Mouse (Mus musculus): ENCODE data around the gene Kif6. TPM values are rescaled to one million over a fixed set of nuclear protein-coding genes. Genes with fewer than 3 reads are reported as not detected.

Kif6 gene
- polyA plus RNA-seq, 1 experiment from 2014 or later: 2.4 TPM

GRCm38 (mm10) chr17:49898849-49899331, 284.0 kb downstream of the Kif6 start:
- Histone ChIP-seq H3K27ac (no peak overlapping the region), H3K27me3 (peaks cover 16% of the 10 kb centered on the region), H3K36me3 (no peaks in the 10 kb centered on the region), H3K4me2 (replicated peaks) (no peak overlapping the region), H3K9ac (replicated peaks) (no peak overlapping the region), H3K9me3 (no peaks in the 10 kb centered on the region), H3K4me3 (replicated peaks) (no peak overlapping the region), H3K4me1 (replicated peaks) (no peaks in the 10 kb centered on the region)
- ATAC-seq: peak; percentile 79
- WGBS: 17% methylated on average over 7 of the region's 7 CpGs

- Histone ChIP-seq H3K4me2 (replicated peaks) (no peak overlapping the region), H3K4me3 (replicated peaks) (no peak overlapping the region), H3K9me3 (no peaks in the 10 kb centered on the region), H3K27ac (no peak overlapping the region), H3K36me3 (no peaks in the 10 kb centered on the region), H3K9ac (replicated peaks) (no peak overlapping the region), H3K4me1 (replicated peaks) (no peaks in the 10 kb centered on the region), H3K27me3 (peaks cover 16% of the 10 kb centered on the region)
- no peak for ATAC-seq
- 87% methylated on average over 7 of the region's 7 CpGs for WGBS
Measured at GRCm38 (mm10) chr17:49902613-49903012, 287.7 kb downstream of the Kif6 start.

- no peak overlapping the region for H3K27ac ChIP-seq
- ATAC-seq: no peak
- H3K4me1 ChIP-seq (replicated peaks): no peaks in the 10 kb centered on the region
- H3K9me3 ChIP-seq: no peaks in the 10 kb centered on the region
- H3K4me2 ChIP-seq (replicated peaks): no peak overlapping the region
- H3K36me3 ChIP-seq: no peaks in the 10 kb centered on the region
- WGBS: 76% methylated on average over 4 of the region's 4 CpGs
- H3K4me3 ChIP-seq (replicated peaks): no peak overlapping the region
- no peak overlapping the region for H3K9ac ChIP-seq (replicated peaks)
- H3K27me3 ChIP-seq: no peaks in the 10 kb centered on the region
Measured at GRCm38 (mm10) chr17:49923429-49923828, 308.5 kb downstream of the Kif6 start.

GRCm38 (mm10) chr17:49927611-49928010, 312.7 kb downstream of the Kif6 start:
- H3K4me2 ChIP-seq (replicated peaks): no peak overlapping the region
- no peak overlapping the region for H3K27ac ChIP-seq
- H3K36me3 ChIP-seq: no peaks in the 10 kb centered on the region
- H3K27me3 ChIP-seq: no peaks in the 10 kb centered on the region
- no peak for ATAC-seq
- no peak overlapping the region for H3K9ac ChIP-seq (replicated peaks)
- H3K4me3 ChIP-seq (replicated peaks): no peak overlapping the region
- no peaks in the 10 kb centered on the region for H3K4me1 ChIP-seq (replicated peaks)
- H3K9me3 ChIP-seq: no peaks in the 10 kb centered on the region
- WGBS: 88% methylated on average over 2 of the region's 2 CpGs

DNA sequence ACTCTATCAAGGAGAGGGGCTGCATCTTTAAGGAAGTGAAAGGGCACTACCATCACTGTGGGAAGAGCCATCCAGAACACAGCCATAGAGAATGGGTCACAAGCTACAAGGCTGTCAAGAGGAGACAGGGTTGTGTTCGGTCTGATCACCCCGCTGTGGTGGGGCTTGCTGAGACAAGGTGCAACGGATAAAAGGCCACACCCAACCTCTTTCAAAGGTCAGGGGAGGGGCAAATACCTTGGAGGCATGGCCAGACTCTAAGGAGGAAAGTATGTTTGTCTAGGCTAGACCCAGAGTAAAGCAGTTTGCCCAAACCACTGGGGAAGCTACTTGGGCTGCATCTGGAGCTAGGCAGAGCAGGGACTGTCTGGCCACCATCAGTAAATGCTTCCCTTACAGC, 318.9 kb downstream of the Kif6 start:
- H3K27me3 ChIP-seq: peaks cover 16% of the 10 kb centered on the region

DNA sequence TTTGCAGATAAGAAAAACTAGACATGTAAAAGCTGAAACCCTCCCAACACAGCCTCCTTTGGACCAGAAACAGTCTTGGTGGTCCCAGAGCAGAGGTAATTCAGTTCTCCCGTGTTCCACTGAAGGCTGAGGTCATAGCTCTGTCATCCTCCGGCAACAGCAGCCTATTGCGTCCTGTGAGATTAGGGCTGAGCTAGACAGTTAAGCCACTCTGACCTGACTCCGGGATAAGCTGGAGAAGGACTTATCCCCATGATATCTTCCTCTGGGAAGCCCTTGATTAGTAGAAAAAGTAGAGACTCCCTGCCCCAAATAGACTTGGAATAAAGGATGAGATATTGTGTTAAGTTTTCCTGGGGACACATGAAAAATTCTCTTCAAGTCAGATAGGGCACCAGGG, 319.6 kb downstream of the Kif6 start:
- H3K27ac ChIP-seq: no peak overlapping the region
- H3K4me3 ChIP-seq (replicated peaks): no peak overlapping the region
- 54% methylated on average over 4 of the region's 4 CpGs for WGBS
- ATAC-seq: no peak
- H3K4me2 ChIP-seq (replicated peaks): no peak overlapping the region
- H3K27me3 ChIP-seq: peaks cover 16% of the 10 kb centered on the region
- no peaks in the 10 kb centered on the region for H3K9me3 ChIP-seq
- H3K4me1 ChIP-seq (replicated peaks): no peaks in the 10 kb centered on the region; the same call in 1 of the 2 replicates
- H3K9ac ChIP-seq (replicated peaks): no peak overlapping the region
- H3K36me3 ChIP-seq: no peaks in the 10 kb centered on the region

More for the DNA sequence above, 318.9 kb downstream of the Kif6 start:
- Histone ChIP-seq H3K36me3 (no peaks in the 10 kb centered on the region), H3K4me2 (replicated peaks) (no peak overlapping the region), H3K4me1 (replicated peaks) (no peaks in the 10 kb centered on the region; the same call in 1 of the 2 replicates), H3K4me3 (replicated peaks) (no peak overlapping the region), H3K27ac (no peak overlapping the region), H3K9ac (replicated peaks) (no peak overlapping the region), H3K9me3 (no peaks in the 10 kb centered on the region)
- 72% methylated on average over 3 of the region's 3 CpGs for WGBS
- ATAC-seq: no peak

GRCm38 (mm10) chr17:49935602-49936205, 320.8 kb downstream of the Kif6 start:
- ATAC-seq: peak; percentile 88
- WGBS: under 1% methylated on average over 4 of the region's 4 CpGs
- H3K9ac ChIP-seq (replicated peaks): no peak overlapping the region
- no peak overlapping the region for H3K27ac ChIP-seq
- H3K4me3 ChIP-seq (replicated peaks): no peak overlapping the region
- peaks cover 16% of the 10 kb centered on the region for H3K27me3 ChIP-seq
- H3K4me2 ChIP-seq (replicated peaks): no peak overlapping the region; the same call in 1 of the 2 replicates
- H3K36me3 ChIP-seq: no peaks in the 10 kb centered on the region
- H3K4me1 ChIP-seq (replicated peaks): no peaks in the 10 kb centered on the region; the same call in 1 of the 2 replicates
- no peaks in the 10 kb centered on the region for H3K9me3 ChIP-seq

DNA sequence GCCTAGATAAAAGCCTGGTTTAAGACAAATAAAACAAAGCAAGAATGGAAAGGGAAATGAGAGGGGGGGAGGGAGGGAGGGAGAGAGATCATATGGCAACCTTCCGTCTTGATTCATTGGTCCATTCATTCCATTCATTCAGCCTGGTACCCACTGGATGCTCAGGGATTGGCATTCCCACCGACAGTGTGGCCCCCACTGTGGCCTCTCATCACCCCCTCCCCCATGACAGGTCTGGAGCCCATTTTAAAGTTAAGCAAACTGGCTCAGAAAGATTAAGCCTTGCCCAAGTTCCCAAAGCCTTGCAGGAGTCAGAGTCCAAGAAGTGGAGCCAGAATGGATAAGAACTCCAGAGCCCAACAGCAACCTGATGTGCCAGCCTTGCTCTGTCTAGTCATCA, 321.3 kb downstream of the Kif6 start:
- 5% methylated on average over 2 of the region's 2 CpGs for WGBS
- Histone ChIP-seq H3K4me1 (replicated peaks) (no peaks in the 10 kb centered on the region; the same call in 1 of the 2 replicates), H3K4me2 (replicated peaks) (no peak overlapping the region; the same call in 1 of the 2 replicates), H3K36me3 (no peaks in the 10 kb centered on the region), H3K9ac (replicated peaks) (no peak overlapping the region), H3K27me3 (peaks cover 16% of the 10 kb centered on the region), H3K4me3 (replicated peaks) (no peak overlapping the region), H3K9me3 (no peaks in the 10 kb centered on the region), H3K27ac (no peak overlapping the region)
- peak; percentile 64 for ATAC-seq

DNA sequence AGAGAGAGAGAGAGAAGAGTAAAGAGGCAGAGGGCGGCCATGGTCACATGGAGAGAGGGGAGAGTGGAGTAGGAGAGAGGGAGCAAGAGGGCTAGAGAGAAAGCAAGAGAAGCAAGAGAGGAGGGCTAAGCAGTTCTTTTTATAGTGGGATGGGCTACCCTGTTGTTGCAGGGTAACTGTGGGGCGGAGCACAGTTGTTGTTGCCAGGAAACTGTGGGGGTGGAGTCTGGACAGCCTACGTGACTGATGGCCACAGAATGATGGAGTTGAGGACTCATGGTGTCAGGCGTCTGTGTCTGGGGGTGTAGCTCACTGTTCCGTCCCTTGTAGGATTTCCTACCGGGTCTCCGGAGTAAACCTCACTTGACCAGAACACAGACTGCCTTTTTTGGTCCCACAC, 324.2 kb downstream of the Kif6 start:
- H3K4me1 ChIP-seq (replicated peaks): no peaks in the 10 kb centered on the region; the same call in 1 of the 2 replicates
- no peaks in the 10 kb centered on the region for H3K36me3 ChIP-seq
- no peak overlapping the region for H3K9ac ChIP-seq (replicated peaks)
- H3K9me3 ChIP-seq: no peaks in the 10 kb centered on the region
- WGBS: 78% methylated on average over 7 of the region's 7 CpGs
- no peak overlapping the region for H3K4me3 ChIP-seq (replicated peaks)
- H3K27me3 ChIP-seq: peaks cover 15% of the 10 kb centered on the region
- ATAC-seq: no peak
- H3K27ac ChIP-seq: no peak overlapping the region
- H3K4me2 ChIP-seq (replicated peaks): no peak overlapping the region

- Histone ChIP-seq H3K9ac (replicated peaks) (no peak overlapping the region), H3K4me1 (replicated peaks) (no peaks in the 10 kb centered on the region), H3K4me3 (replicated peaks) (no peak overlapping the region), H3K36me3 (no peaks in the 10 kb centered on the region), H3K4me2 (replicated peaks) (no peak overlapping the region), H3K27ac (no peak overlapping the region), H3K27me3 (no peaks in the 10 kb centered on the region), H3K9me3 (no peaks in the 10 kb centered on the region)
- 73% methylated on average over 6 of the region's 6 CpGs for WGBS
- no peak for ATAC-seq
Measured at GRCm38 (mm10) chr17:49942674-49943073, 327.7 kb downstream of the Kif6 start.

- Histone ChIP-seq H3K27ac (no peak overlapping the region), H3K27me3 (peaks cover 4% of the 10 kb centered on the region; the same call in 1 of the 2 replicates), H3K9me3 (no peaks in the 10 kb centered on the region), H3K4me3 (replicated peaks) (peak overlapping the region; percentile 28), H3K4me1 (replicated peaks) (peaks cover 7% of the 10 kb centered on the region; the same call in 1 of the 2 replicates), H3K9ac (replicated peaks) (peak overlapping the region; percentile 45; the same call in 1 of the 2 replicates), H3K4me2 (replicated peaks) (peak overlapping the region; percentile 56), H3K36me3 (no peaks in the 10 kb centered on the region)
- peak; percentile 57; the same call in 1 of the 2 replicates for ATAC-seq
- 8% methylated on average over 7 of the region's 7 CpGs for whole genome bisulfite sequencing
Measured at GRCm38 (mm10) chr17:49951491-49951855, 336.5 kb downstream of the Kif6 start.

- Histone ChIP-seq H3K9me3 (no peaks in the 10 kb centered on the region), H3K27me3 (peaks cover 4% of the 10 kb centered on the region; the same call in 1 of the 2 replicates), H3K4me2 (replicated peaks) (peak overlapping the region; percentile 56), H3K4me1 (replicated peaks) (peaks cover 7% of the 10 kb centered on the region; the same call in 1 of the 2 replicates), H3K4me3 (replicated peaks) (peak overlapping the region; percentile 28), H3K9ac (replicated peaks) (peak overlapping the region; percentile 45; the same call in 1 of the 2 replicates), H3K27ac (peak overlapping the region; percentile 66; the same call in 1 of the 2 replicates), H3K36me3 (no peaks in the 10 kb centered on the region)
- peak; percentile 75 for ATAC-seq
- WGBS: 22% methylated on average over 22 of the region's 22 CpGs
Measured at GRCm38 (mm10) chr17:49951856-49952607, 337.1 kb downstream of the Kif6 start.

All from midbrain, embryonic 13.5 days (tissue).